Mouse (Mus musculus): ENCODE measurements around the gene Urgcp.

GRCm38 (mm10) chr11:5803551-5803981 lies 41.4 kb upstream of the Urgcp start, which contains the start of gene Pgam2:
- TF ChIP-seq CTCF (IDR thresholded peaks at IDR 0.05; ENCODE audit: control insufficient read depth, insufficient read depth, insufficient replicate concordance, low read depth, low read length) (no peak), POLR2A (IDR thresholded peaks at IDR 0.05; ENCODE audit: control insufficient read depth, low read depth, low read length) (peak; percentile 59; the same call in 1 of the 2 replicates)

Data from testis, adult 2 months (tissue).